Mouse (Mus musculus) MN1 (cell line): Measurements from ENCODE around the gene Pde4d.

Experiments used
- DNase-seq: peaks from one replicate; pipeline ENCODE4 v3.0.0-alpha.2; 2016; ENCODE audit warnings: low spot score

Gene Pde4d

GRCm38 (mm10) chr13:109047126-109047525, 597.4 kb downstream of the Pde4d start:
- no peak for DNase-seq

- DNase-seq: no peak
These were observed 603.1 kb downstream of the Pde4d start for GRCm38 (mm10) chr13:109052805-109053204.

GRCm38 (mm10) chr13:109053242-109054018, 603.7 kb downstream of the Pde4d start:
- no peak for DNase-seq

GRCm38 (mm10) chr13:109058045-109058444, 608.3 kb downstream of the Pde4d start:
- no peak for DNase-seq

- DNase-seq: no peak
These were observed 616.9 kb downstream of the Pde4d start for GRCm38 (mm10) chr13:109066581-109067159.

GRCm38 (mm10) chr13:109068258-109069219, 618.8 kb downstream of the Pde4d start:
- DNase-seq: no peak

GRCm38 (mm10) chr13:109073371-109073770, 623.6 kb downstream of the Pde4d start:
- DNase-seq: no peak

GRCm38 (mm10) chr13:109074078-109074477, 624.3 kb downstream of the Pde4d start:
- DNase-seq: no peak

- DNase-seq: no peak
These were observed 642.9 kb downstream of the Pde4d start for GRCm38 (mm10) chr13:109092654-109093053.

GRCm38 (mm10) chr13:109096654-109097053, 646.9 kb downstream of the Pde4d start:
- no peak for DNase-seq

- DNase-seq: no peak
These were observed 666.2 kb downstream of the Pde4d start for GRCm38 (mm10) chr13:109116004-109116341.

GRCm38 (mm10) chr13:109116342-109117201, 666.8 kb downstream of the Pde4d start:
- DNase-seq: peak; percentile 14

- DNase-seq: no peak
These were observed 667.6 kb downstream of the Pde4d start for GRCm38 (mm10) chr13:109117210-109117791.

GRCm38 (mm10) chr13:109118296-109118800, 668.6 kb downstream of the Pde4d start:
- no peak for DNase-seq

- no peak for DNase-seq
These were observed 672.1 kb downstream of the Pde4d start for GRCm38 (mm10) chr13:109121867-109122266.

- DNase-seq: no peak
These were observed 686.7 kb downstream of the Pde4d start for GRCm38 (mm10) chr13:109136405-109136804.

GRCm38 (mm10) chr13:109158703-109159102, 709.0 kb downstream of the Pde4d start:
- no peak for DNase-seq

GRCm38 (mm10) chr13:109168556-109169334, 719.0 kb downstream of the Pde4d start:
- DNase-seq: no peak

GRCm38 (mm10) chr13:109169335-109169606, 719.5 kb downstream of the Pde4d start:
- DNase-seq: no peak

GRCm38 (mm10) chr13:109171688-109172087, 721.9 kb downstream of the Pde4d start:
- DNase-seq: no peak
